ENCODE assay signal across 7 mouse cellular contexts in genomic region chr2:157943514-157944155, GRCm38 (mm10). TPM values are rescaled to one million over a fixed set of nuclear protein-coding genes. Genes with fewer than 3 reads are reported as not detected.
DNase-seq lines count a peak whose midpoint lies in the region; ATAC-seq lines count a peak whose summit lies in the region.

No protein-coding gene starts in this region.

- no peaks in the 10 kb centered on the region for H3K36me3 ChIP-seq in embryonic facial prominence, embryonic 10.5 days (replicated peaks)
- H3K36me3 ChIP-seq in limb, embryonic 10.5 days: no peaks in the 10 kb centered on the region
- H3K36me3 ChIP-seq in midbrain, embryonic 12.5 days: no peaks in the 10 kb centered on the region

- H3K9ac ChIP-seq in midbrain, embryonic 12.5 days (replicated peaks): peak overlapping the region; percentile 79

- ATAC-seq in midbrain, embryonic 12.5 days (ENCODE audit: low FRiP score, low read depth): peak; percentile 82

- H3K4me2 ChIP-seq in midbrain, embryonic 12.5 days (replicated peaks): peak overlapping the region; percentile 89

- peaks cover 55% of the 10 kb centered on the region for H3K27me3 ChIP-seq in embryonic facial prominence, embryonic 10.5 days (replicated peaks; ENCODE audit: low read depth, poor library complexity, severe bottlenecking)
- H3K27me3 ChIP-seq in limb, embryonic 10.5 days (ENCODE audit: low read depth, poor library complexity, severe bottlenecking): peaks cover 62% of the 10 kb centered on the region
- H3K27me3 ChIP-seq in midbrain, embryonic 12.5 days: peaks cover 47% of the 10 kb centered on the region

- peak; percentile 75 to 85 for DNase-seq in adrenal gland, postnatal 36 days
- peak; percentile 88 for DNase-seq in embryonic facial prominence, embryonic 10.5 days (ENCODE audit: low spot score)
- peak; percentile 88 to 91 for DNase-seq in heart, adult 18-20 months
- peak; percentile 77 for DNase-seq in kidney, adult 18-20 months
- peak; percentile 89 for DNase-seq in limb, embryonic 10.5 days (ENCODE audit: low spot score)
- DNase-seq in spleen, postnatal 4 days (ENCODE audit: low spot score in 2 of 2): peak; percentile 27 to 72

- H3K4me1 ChIP-seq in embryonic facial prominence, embryonic 10.5 days: peaks cover 32% of the 10 kb centered on the region
- H3K4me1 ChIP-seq in limb, embryonic 10.5 days: peaks cover 35% of the 10 kb centered on the region
- H3K4me1 ChIP-seq in midbrain, embryonic 12.5 days: peaks cover 27% of the 10 kb centered on the region

- peak overlapping the region; percentile 71 for H3K4me3 ChIP-seq in embryonic facial prominence, embryonic 10.5 days
- peak overlapping the region; percentile 70 for H3K4me3 ChIP-seq in limb, embryonic 10.5 days
- peak overlapping the region; percentile 54 for H3K4me3 ChIP-seq in midbrain, embryonic 12.5 days

- WGBS in embryonic facial prominence, embryonic 10.5 days: 1% methylated on average over 47 of the region's 47 CpGs
- 1% methylated on average over 45 of the region's 47 CpGs for WGBS in limb, embryonic 10.5 days
- WGBS in midbrain, embryonic 12.5 days: 1% methylated on average over 47 of the region's 47 CpGs

- H3K9me3 ChIP-seq in embryonic facial prominence, embryonic 10.5 days: no peaks in the 10 kb centered on the region
- no peaks in the 10 kb centered on the region for H3K9me3 ChIP-seq in limb, embryonic 10.5 days (replicated peaks)
- H3K9me3 ChIP-seq in midbrain, embryonic 12.5 days: no peaks in the 10 kb centered on the region

- H3K27ac ChIP-seq in embryonic facial prominence, embryonic 10.5 days (replicated peaks): peak overlapping the region; percentile 88
- peak overlapping the region; percentile 87 for H3K27ac ChIP-seq in limb, embryonic 10.5 days
- 0 out of 2 replicates have a peak overlapping the region, but pooled peaks have one; percentile 15 for H3K27ac ChIP-seq in midbrain, embryonic 12.5 days (replicated peaks)

RNA-seq across cellular contexts. Expression of gene Vstm2l, which starts 29.2 kb away (rescaled TPM):
- 1 to 10 TPM; 1.6 to 1.8 TPM for total RNA-seq in adrenal gland, postnatal 36 days (2021)
- polyA plus RNA-seq in embryonic facial prominence, embryonic 10.5 days (2016; fragmentation: Nextera tagmentation; extraction: Ambion mirVana): 0.21 and 0.46 TPM in 2 replicates
- total RNA-seq in heart, adult 18-20 months (2021): under 1 TPM; 0.33 to 0.52 TPM
- polyA plus RNA-seq in limb, embryonic 10.5 days (2016; fragmentation: Nextera tagmentation; extraction: Ambion mirVana): not detected in 2 replicates
- 8.9 and 9.3 TPM in 2 replicates for polyA plus RNA-seq in midbrain, embryonic 12.5 days (2016; fragmentation: Nextera tagmentation; extraction: Ambion mirVana)

Comparison
In these comparisons a context has a peak if more than half of its experiments do, and no peak if none do; other contexts are left out.
1. Peak in every context shown above with its lines: DNase-seq, ATAC-seq, H3K4me3 ChIP-seq and H3K27ac ChIP-seq.
2. H3K27ac ChIP-seq: peak in every context shown above with its lines; median percentile 88 in embryonic facial prominence, embryonic 10.5 days; 87 in limb, embryonic 10.5 days; 15 in midbrain, embryonic 12.5 days.